Mouse (Mus musculus) liver, postnatal 0 days (tissue): ENCODE results near the gene Best3. TPM values are rescaled to one million over a fixed set of nuclear protein-coding genes. Genes with fewer than 3 reads are reported as not detected.

ENCODE experiments used
- ATAC-seq: fragments of 200-750 bp; cut with Nextera tagmentation; 2 replicates; pipeline ENCODE4 v1.8.0; 2017; ENCODE audit warnings: mild to moderate bottlenecking, moderate library complexity
- DNase-seq: peaks from one replicate; pipeline ENCODE4 v3.0.0-alpha.2; 2016
- H3K27ac ChIP-seq: fragments of 300-500 bp; sonication (generic); 2 replicates; pipeline ENCODE4 v1.5.1; 2014; ENCODE audit warnings: antibody characterized with exemption, moderate library complexity, mild to moderate bottlenecking, low read depth
- H3K27me3 ChIP-seq: fragments of 300-500 bp; sonication (generic); 2 replicates; pipeline ENCODE4 v1.6.1; 2014; ENCODE audit warnings: low read length, control low read depth, mixed read lengths; ENCODE audit not compliant: insufficient read depth
- H3K36me3 ChIP-seq: fragments of 300-500 bp; sonication (generic); replicated peaks from 2 replicates; pipeline ENCODE4 v1.6.1; 2014; ENCODE audit warnings: mild to moderate bottlenecking, control low read depth, low read length, moderate library complexity, mixed read lengths; ENCODE audit not compliant: insufficient read depth
- H3K4me1 ChIP-seq: fragments of 300-500 bp; sonication (generic); 2 replicates; pipeline ENCODE4 v1.6.1; 2014; ENCODE audit warnings: antibody characterized with exemption, mild to moderate bottlenecking, control low read depth; ENCODE audit not compliant: insufficient read depth
- H3K4me2 ChIP-seq: fragments of 300-500 bp; sonication (generic); 2 replicates; pipeline ENCODE4 v1.6.1; 2014; ENCODE audit warnings: low read depth, mild to moderate bottlenecking, low read length, moderate library complexity, mixed read lengths
- H3K4me3 ChIP-seq: fragments of 300-500 bp; sonication (generic); 2 replicates; pipeline ENCODE4 v1.5.1; 2014; ENCODE audit warnings: low read depth, low read length
- H3K9ac ChIP-seq: fragments of 300-500 bp; sonication (generic); replicated peaks from 2 replicates; pipeline ENCODE4 v1.6.1; 2014; ENCODE audit warnings: mild to moderate bottlenecking, moderate library complexity
- H3K9me3 ChIP-seq: fragments of 300-500 bp; sonication (generic); 2 replicates; pipeline ENCODE4 v1.6.1; 2016; ENCODE audit warnings: mild to moderate bottlenecking, control low read depth, low read length, mixed read lengths
- CTCF ChIP-seq: sonication (generic); IDR thresholded peaks from 2 replicates; pipeline ENCODE4 v1.5.1; 2016; ENCODE audit warnings: antibody characterized with exemption, low read depth
- EP300 ChIP-seq: IDR thresholded peaks from 2 replicates; pipeline ENCODE4 v1.6.1; 2016; ENCODE audit warnings: antibody characterized with exemption, low read depth, mild to moderate bottlenecking
- WGBS: fragments of 180-500 bp; shearing (Covaris S2); extraction: QIAGEN DNeasy Blood & Tissue Kit; methylation state at CpG from one replicate; pipeline ENCODE4 v1.1.7; 2014; ENCODE audit not compliant: insufficient replicate concordance; 5-methylcytosine and 5-hydroxymethylcytosine counted together
- polyA plus RNA-seq: library from polyadenylated mRNA; unstranded; fragments of >200 nt; fragmentation: Nextera tagmentation; extraction: Ambion mirVana; gene quantifications from 2 replicates; pipeline ENCODE4 v1.2.1, GENCODE M21; 2015

The Best3 gene
- polyA plus RNA-seq, result 0.08 TPM in 1 of 2 replicates, not detected in the other

GRCm38 (mm10) chr10:116986264-116987082 lies at the start of gene Best3:
Gene Best3 (plus strand): TSS chr10:116986314.
- no peak within 1 kb of the TSS for H3K4me2 ChIP-seq
- H3K36me3 ChIP-seq, result no peaks in the 10 kb centered on the region
- H3K27me3 ChIP-seq, result no peaks in the 10 kb centered on the region
- no peak for ATAC-seq
- H3K9me3 ChIP-seq, result no peaks in the 10 kb centered on the region
- H3K9ac ChIP-seq, result no peak within 1 kb of the TSS
- TF ChIP-seq EP300, result no peak
- TF ChIP-seq CTCF, result no peak
- WGBS, result 72% methylated on average over 21 of the region's 21 CpGs
- H3K27ac ChIP-seq, result no peak within 1 kb of the TSS
- no peaks in the 10 kb centered on the region for H3K4me1 ChIP-seq
- no peak within 1 kb of the TSS for H3K4me3 ChIP-seq
- no peak for DNase-seq

GRCm38 (mm10) chr10:116943025-116943424 lies 43.1 kb upstream of the Best3 start:
- H3K36me3 ChIP-seq, result peaks cover 10% of the 10 kb centered on the region
- no peaks in the 10 kb centered on the region for H3K9me3 ChIP-seq
- DNase-seq (peak; percentile 58), ATAC-seq (no peak)
- H3K27me3 ChIP-seq, result no peaks in the 10 kb centered on the region
- no peak overlapping the region for H3K4me2 ChIP-seq
- 89% methylated on average over 6 of the region's 6 CpGs for WGBS
- no peak overlapping the region for H3K4me3 ChIP-seq
- no peak overlapping the region for H3K9ac ChIP-seq
- H3K4me1 ChIP-seq, result 0 out of 2 replicates have a peak, but pooled peaks cover 2% of the 10 kb centered on the region
- H3K27ac ChIP-seq, result no peak overlapping the region
- peak; percentile 67 for TF ChIP-seq CTCF
- TF ChIP-seq EP300, result no peak

GRCm38 (mm10) chr10:116944144-116944543 lies 42.0 kb upstream of the Best3 start:
- no peak for ATAC-seq
- WGBS, result 68% methylated on average over 3 of the region's 3 CpGs
- Histone ChIP-seq H3K4me2 (no peak overlapping the region), H3K36me3 (peaks cover 2% of the 10 kb centered on the region), H3K27ac (no peak overlapping the region), H3K9ac (no peak overlapping the region), H3K27me3 (no peaks in the 10 kb centered on the region), H3K4me3 (no peak overlapping the region), H3K4me1 (0 out of 2 replicates have a peak, but pooled peaks cover 2% of the 10 kb centered on the region), H3K9me3 (no peaks in the 10 kb centered on the region)
- TF ChIP-seq EP300 (no peak), CTCF (peak; percentile 58)
- DNase-seq, result no peak

- H3K36me3 ChIP-seq, result no peaks in the 10 kb centered on the region; the same call in 1 of the 2 replicates
- no peak overlapping the region for H3K9ac ChIP-seq
- TF ChIP-seq EP300, result no peak
- TF ChIP-seq CTCF, result no peak
- 48% methylated on average over 10 of the region's 10 CpGs for WGBS
- no peak for ATAC-seq
- H3K9me3 ChIP-seq, result no peaks in the 10 kb centered on the region
- no peak overlapping the region for H3K4me3 ChIP-seq
- H3K4me1 ChIP-seq, result 0 out of 2 replicates have a peak, but pooled peaks cover 2% of the 10 kb centered on the region
- DNase-seq, result no peak
- H3K4me2 ChIP-seq, result no peak overlapping the region
- no peaks in the 10 kb centered on the region for H3K27me3 ChIP-seq
- H3K27ac ChIP-seq, result peak overlapping the region; percentile 68
Measured at GRCm38 (mm10) chr10:116944940-116945339, 41.2 kb upstream of the Best3 start.

GRCm38 (mm10) chr10:116948414-116948813 lies 37.7 kb upstream of the Best3 start:
- Histone ChIP-seq H3K4me1 (peaks cover 2% of the 10 kb centered on the region; the same call in 1 of the 2 replicates), H3K36me3 (no peaks in the 10 kb centered on the region), H3K9ac (no peak overlapping the region), H3K4me2 (peak overlapping the region; percentile 99), H3K27me3 (no peaks in the 10 kb centered on the region), H3K27ac (no peak overlapping the region), H3K4me3 (no peak overlapping the region; the same call in 1 of the 2 replicates), H3K9me3 (no peaks in the 10 kb centered on the region)
- TF ChIP-seq CTCF, result no peak
- TF ChIP-seq EP300, result no peak
- WGBS, result 79% methylated on average over 9 of the region's 9 CpGs
- ATAC-seq, result no peak
- no peak for DNase-seq
